Mouse (Mus musculus) lung, embryonic 16.5 days (tissue): ENCODE measurements at regions not wholly inside any gene's neighbourhood (a gene's known extent, or its start where the extent isn't known, plus 50 kb on each side); places are given as distances from the start of the nearest gene placed in this dataset.
"Not testable (repeated sequence)": the region's sequence is repeated elsewhere in the genome, so short reads cannot be mapped to it uniquely, and the experiment has no call there.

ENCODE experiments used
- ATAC-seq: fragments of 200-750 bp; cut with Nextera tagmentation; 2 replicates; pipeline ENCODE4 v1.8.0; 2017; ENCODE audit warnings: low read depth, mild to moderate bottlenecking, moderate library complexity
- H3K27ac ChIP-seq: fragments of 300-500 bp; sonication (generic); 2 replicates; pipeline ENCODE4 v1.5.1; 2014; ENCODE audit warnings: mild to moderate bottlenecking, control low read depth, low read length
- H3K27me3 ChIP-seq: fragments of 300-500 bp; sonication (generic); 2 replicates; pipeline ENCODE4 v1.6.1; 2014; ENCODE audit warnings: low read depth, low read length, mixed read lengths; ENCODE audit not compliant: control insufficient read depth, insufficient read depth
- H3K36me3 ChIP-seq: fragments of 300-500 bp; sonication (generic); 2 replicates; pipeline ENCODE4 v1.6.1; 2014; ENCODE audit warnings: low read length; ENCODE audit not compliant: control insufficient read depth, insufficient read depth
- H3K4me1 ChIP-seq: fragments of 300-500 bp; sonication (generic); replicated peaks from 2 replicates; pipeline ENCODE4 v1.6.1; 2014; ENCODE audit warnings: low read length, mixed read lengths; ENCODE audit not compliant: control insufficient read depth, insufficient read depth
- H3K4me2 ChIP-seq: fragments of 300-500 bp; sonication (generic); 2 replicates; pipeline ENCODE4 v1.6.1; 2014; ENCODE audit warnings: low read depth, low read length, control low read depth
- H3K4me3 ChIP-seq: fragments of 300-500 bp; sonication (generic); 2 replicates; pipeline ENCODE4 v1.5.1; 2014; ENCODE audit warnings: mild to moderate bottlenecking, low read length, control low read depth
- H3K9ac ChIP-seq: fragments of 300-500 bp; sonication (generic); 2 replicates; pipeline ENCODE4 v1.6.1; 2014; ENCODE audit warnings: low read length, control low read depth
- H3K9me3 ChIP-seq: fragments of 300-500 bp; sonication (generic); 2 replicates; pipeline ENCODE4 v1.6.1; 2016; ENCODE audit warnings: low read length; ENCODE audit not compliant: control insufficient read depth
- WGBS: fragments of 180-500 bp; shearing (Covaris S2); extraction: QIAGEN DNeasy Blood & Tissue Kit; methylation state at CpG from one replicate; pipeline ENCODE4 v1.1.7; 2014; 5-methylcytosine and 5-hydroxymethylcytosine counted together

GRCm38 (mm10) chr3:41504867-41505266, 50.7 kb upstream of the Jade1 start:
- no peak overlapping the region for H3K9ac ChIP-seq
- no peak for ATAC-seq
- H3K27ac ChIP-seq, result no peak overlapping the region
- 92% methylated on average over 4 of the region's 4 CpGs for WGBS
- H3K4me2 ChIP-seq, result no peak overlapping the region
- H3K9me3 ChIP-seq, result no peaks in the 10 kb centered on the region
- H3K4me3 ChIP-seq, result no peak overlapping the region
- H3K27me3 ChIP-seq, result no peaks in the 10 kb centered on the region; the same call in 1 of the 2 replicates
- no peaks in the 10 kb centered on the region for H3K4me1 ChIP-seq
- no peaks in the 10 kb centered on the region for H3K36me3 ChIP-seq

- peaks cover 3% of the 10 kb centered on the region; the same call in 1 of the 2 replicates for H3K27me3 ChIP-seq
- ATAC-seq, result no peak
- no peak overlapping the region for H3K9ac ChIP-seq
- H3K4me3 ChIP-seq, result no peak overlapping the region
- no peaks in the 10 kb centered on the region for H3K9me3 ChIP-seq
- no peak overlapping the region for H3K4me2 ChIP-seq
- peaks cover 5% of the 10 kb centered on the region; the same call in 1 of the 2 replicates for H3K4me1 ChIP-seq
- no peaks in the 10 kb centered on the region for H3K36me3 ChIP-seq
- H3K27ac ChIP-seq, result no peak overlapping the region
- 74% methylated on average over 3 of the region's 3 CpGs for WGBS
These were observed 53.4 kb upstream of the Jade1 start for GRCm38 (mm10) chr3:41502161-41502560.

GRCm38 (mm10) chr3:41501639-41502038, 53.9 kb upstream of the Jade1 start:
- WGBS, result 47% methylated on average over 6 of the region's 6 CpGs
- H3K4me2 ChIP-seq, H3K4me1 ChIP-seq, H3K27ac ChIP-seq, H3K4me3 ChIP-seq, H3K9me3 ChIP-seq, H3K36me3 ChIP-seq, H3K27me3 ChIP-seq, H3K9ac ChIP-seq, ATAC-seq: not testable (repeated sequence)

GRCm38 (mm10) chr3:41501124-41501523, 54.4 kb upstream of the Jade1 start:
- no peak for ATAC-seq
- Histone ChIP-seq H3K4me1 (peaks cover 6% of the 10 kb centered on the region), H3K9me3 (no peaks in the 10 kb centered on the region), H3K27me3 (peaks cover 3% of the 10 kb centered on the region; the same call in 1 of the 2 replicates), H3K4me2 (no peak overlapping the region), H3K9ac (no peak overlapping the region), H3K4me3 (no peak overlapping the region), H3K27ac (no peak overlapping the region), H3K36me3 (no peaks in the 10 kb centered on the region)
- 60% methylated on average over 6 of the region's 6 CpGs for WGBS

GRCm38 (mm10) chr3:41499680-41500079, 55.9 kb upstream of the Jade1 start:
- no peak overlapping the region for H3K9ac ChIP-seq
- peaks cover 3% of the 10 kb centered on the region; the same call in 1 of the 2 replicates for H3K27me3 ChIP-seq
- no peaks in the 10 kb centered on the region for H3K9me3 ChIP-seq
- H3K36me3 ChIP-seq, result no peaks in the 10 kb centered on the region
- H3K4me1 ChIP-seq, result peaks cover 6% of the 10 kb centered on the region
- no peak overlapping the region for H3K27ac ChIP-seq
- WGBS, result 91% methylated on average over 2 of the region's 2 CpGs
- ATAC-seq, result no peak
- H3K4me3 ChIP-seq, result no peak overlapping the region
- H3K4me2 ChIP-seq, result no peak overlapping the region

GRCm38 (mm10) chr3:41498791-41499190, 56.7 kb upstream of the Jade1 start:
- Histone ChIP-seq H3K36me3 (no peaks in the 10 kb centered on the region), H3K27me3 (peaks cover 3% of the 10 kb centered on the region; the same call in 1 of the 2 replicates), H3K9ac (no peak overlapping the region), H3K9me3 (no peaks in the 10 kb centered on the region), H3K4me2 (no peak overlapping the region), H3K4me1 (peaks cover 6% of the 10 kb centered on the region), H3K27ac (no peak overlapping the region), H3K4me3 (no peak overlapping the region)
- peak; percentile 61 for ATAC-seq
- WGBS, result 49% methylated on average over 7 of the region's 7 CpGs

GRCm38 (mm10) chr3:41497771-41498170, 57.8 kb upstream of the Jade1 start:
- no peak overlapping the region for H3K4me2 ChIP-seq
- WGBS, result 63% methylated on average over 7 of the region's 8 CpGs
- no peak overlapping the region for H3K9ac ChIP-seq
- peaks cover 6% of the 10 kb centered on the region for H3K4me1 ChIP-seq
- H3K27me3 ChIP-seq, result peaks cover 3% of the 10 kb centered on the region; the same call in 1 of the 2 replicates
- ATAC-seq, result no peak
- H3K9me3 ChIP-seq, result no peaks in the 10 kb centered on the region
- H3K36me3 ChIP-seq, result no peaks in the 10 kb centered on the region
- no peak overlapping the region for H3K4me3 ChIP-seq
- no peak overlapping the region for H3K27ac ChIP-seq

- 50% methylated on average over 11 of the region's 13 CpGs for WGBS
- Histone ChIP-seq H3K36me3 (no peaks in the 10 kb centered on the region), H3K4me1 (peaks cover 6% of the 10 kb centered on the region), H3K4me2 (no peak overlapping the region), H3K27ac (no peak overlapping the region), H3K9ac (no peak overlapping the region), H3K9me3 (no peaks in the 10 kb centered on the region), H3K27me3 (peaks cover 3% of the 10 kb centered on the region; the same call in 1 of the 2 replicates), H3K4me3 (no peak overlapping the region)
- ATAC-seq, result no peak; the same call in 1 of the 2 replicates
These were observed 58.4 kb upstream of the Jade1 start for GRCm38 (mm10) chr3:41496931-41497710.

- Histone ChIP-seq H3K4me3 (no peak overlapping the region), H3K4me2 (no peak overlapping the region), H3K27me3 (peaks cover 5% of the 10 kb centered on the region; the same call in 1 of the 2 replicates), H3K9ac (no peak overlapping the region), H3K27ac (no peak overlapping the region), H3K9me3 (no peaks in the 10 kb centered on the region), H3K36me3 (no peaks in the 10 kb centered on the region), H3K4me1 (peaks cover 8% of the 10 kb centered on the region)
- no peak for ATAC-seq
- 84% methylated on average over 3 of the region's 3 CpGs for WGBS
These were observed 59.6 kb upstream of the Jade1 start for GRCm38 (mm10) chr3:41495893-41496292.
